23 mouse cellular contexts compared by ENCODE assay signal in genomic region chr15:88920065-88920464, GRCm38 (mm10). TPM values are rescaled to one million over a fixed set of nuclear protein-coding genes. Genes with fewer than 3 reads are reported as not detected.
"Had no signal": no experiment of that assay in that cellular context is flagged by ENCODE, and none has a peak within 500 bp of the region (broad histone marks: within the 10 kb centered on the region; RNA-seq: fewer than 3 reads in every experiment).

No protein-coding gene starts in this region.

- H3K4me3 ChIP-seq: gastrocnemius, adult 2 months; heart, adult 2 months; heart, embryonic 13.5 days; heart, embryonic 15.5 days; hindbrain, embryonic 10.5 days; hindbrain, embryonic 12.5 days; intestine, embryonic 15.5 days; layer of hippocampus, adult 2 months; left cerebral cortex, adult 2 months had no signal

- H3K4me2 ChIP-seq: heart, embryonic 11.5 days; heart, embryonic 13.5 days; heart, embryonic 15.5 days; hindbrain, embryonic 12.5 days; hindbrain, embryonic 14.5 days; intestine, embryonic 15.5 days had no signal

- H3K9ac ChIP-seq: heart, embryonic 13.5 days; heart, embryonic 15.5 days; hindbrain, embryonic 12.5 days; hindbrain, embryonic 14.5 days; intestine, embryonic 15.5 days; liver, embryonic 14.5 days had no signal

- ATAC-seq: hindbrain, embryonic 16.5 days; inflammation-experienced regulatory T-cells, adult 6 months had no signal

- H3K4me1 ChIP-seq: heart, embryonic 15.5 days; hindbrain, embryonic 10.5 days; hindbrain, embryonic 12.5 days had no signal

- H3K9me3 ChIP-seq: heart, embryonic 13.5 days; heart, embryonic 15.5 days; hindbrain, embryonic 10.5 days; hindbrain, embryonic 12.5 days; intestine, embryonic 15.5 days had no signal

- H3K27ac ChIP-seq: gastrocnemius, adult 2 months; heart, adult 2 months; heart, embryonic 13.5 days; heart, embryonic 15.5 days; hindbrain, embryonic 10.5 days; hindbrain, embryonic 12.5 days; hindbrain, embryonic 14.5 days; intestine, embryonic 15.5 days; layer of hippocampus, adult 2 months; left cerebral cortex, adult 2 months; liver, embryonic 14.5 days had no signal

- DNase-seq: gastrocnemius, adult 2 months; gastrocnemius, postnatal 10 days; gastrocnemius, postnatal 25 days; heart, adult 2 months; heart, postnatal 14 days; heart, postnatal 4 days had no signal

- H3K36me3 ChIP-seq: heart, embryonic 13.5 days; heart, embryonic 15.5 days; hindbrain, embryonic 10.5 days; hindbrain, embryonic 12.5 days; intestine, embryonic 15.5 days had no signal

- H3K27me3 ChIP-seq: heart, embryonic 15.5 days; hindbrain, embryonic 12.5 days; intestine, embryonic 15.5 days had no signal

RNA-seq across cellular contexts. Expression of gene Ttll8, which starts 34.2 kb away (rescaled TPM):
- polyA plus RNA-seq: heart, embryonic 11.5 days; heart, embryonic 13.5 days; heart, embryonic 15.5 days; heart, postnatal 0 days; hindbrain, embryonic 12.5 days; hindbrain, embryonic 14.5 days; inflammation-experienced regulatory T-cells, adult 6 months; intestine, embryonic 15.5 days; intestine, postnatal 0 days; kidney, embryonic 14.5 days; kidney, embryonic 16.5 days; limb, embryonic 11.5 days; liver, embryonic 14.5 days had no signal

RNA-seq across cellular contexts. Expression of gene Mlc1, which starts 58.7 kb away (rescaled TPM):
- polyA plus RNA-seq: heart, adult 2 months; heart, embryonic 11.5 days; heart, embryonic 15.5 days; intestine, embryonic 15.5 days; intestine, postnatal 0 days; kidney, embryonic 14.5 days; kidney, embryonic 16.5 days; limb, embryonic 11.5 days; liver, embryonic 14.5 days had no signal
